In genomic region chr13:117401245-117401644, GRCm38 (mm10) we compare ENCODE assay signal across 21 mouse cellular contexts.
DNase-seq lines count a peak whose midpoint lies in the region; ATAC-seq lines count a peak whose summit lies in the region.
"Had no signal": no experiment of that assay in that cellular context is flagged by ENCODE, and none has a peak within 500 bp of the region (broad histone marks: within the 10 kb centered on the region; RNA-seq: fewer than 3 reads in every experiment).

No protein-coding gene starts in this region.

- DNase-seq in gastrocnemius, postnatal 14 days, result peak; percentile 6
- DNase-seq in gastrocnemius, adult 18-20 months (ENCODE audit: low spot score), result no peak
- no peak for DNase-seq in midbrain, embryonic 11.5 days (ENCODE audit: low spot score, missing footprints)
- peak; percentile 19 for DNase-seq in brain, adult 2 months (ENCODE audit: low read depth, low spot score)
- no peak for DNase-seq in testis, postnatal 14 days (ENCODE audit: low spot score)
- DNase-seq: adrenal gland, adult 8-10 months; cerebellum, adult 8-10 months; cerebellum, postnatal 36 days; kidney, adult 18-20 months; kidney, postnatal 4 days; liver; spleen, adult 18-20 months; thymus, postnatal 25 days had no signal

- intact Hi-C loops in gastrocnemius, postnatal 14 days (cut with DNase I; ENCODE audit: low total_unique reads), result no loop called here

- H3K9ac ChIP-seq in midbrain, embryonic 12.5 days (replicated peaks), result no peak overlapping the region
- no peak overlapping the region for H3K9ac ChIP-seq in midbrain, embryonic 11.5 days (ENCODE audit: low read length)
- no peak overlapping the region for H3K9ac ChIP-seq in limb, embryonic 13.5 days
- H3K9ac ChIP-seq: hindbrain, embryonic 13.5 days; liver, embryonic 15.5 days; neural tube, embryonic 15.5 days had no signal

- no peak overlapping the region for H3K27ac ChIP-seq in midbrain, embryonic 12.5 days (replicated peaks)
- H3K27ac ChIP-seq in midbrain, embryonic 11.5 days (ENCODE audit: low read depth, low read length), result no peak overlapping the region
- H3K27ac ChIP-seq in limb, embryonic 13.5 days, result no peak overlapping the region
- H3K27ac ChIP-seq: hindbrain, embryonic 13.5 days; liver, embryonic 15.5 days; macrophage; neural tube, embryonic 15.5 days had no signal

- 0 out of 2 replicates have a peak, but pooled peaks have one; percentile 19 for ATAC-seq in midbrain, embryonic 12.5 days (ENCODE audit: low FRiP score, low read depth)
- ATAC-seq in midbrain, embryonic 11.5 days (ENCODE audit: low FRiP score), result no peak
- peak; percentile 73; the same call in 1 of the 2 replicates for ATAC-seq in limb, embryonic 13.5 days (ENCODE audit: low FRiP score, low read depth)
- ATAC-seq: activated CD4-positive, CD25-positive, alpha-beta regulatory T cell, adult 4 months; inflammation-experienced regulatory T-cells, adult 6 months had no signal

- H3K4me1 ChIP-seq in midbrain, embryonic 12.5 days, result no peaks in the 10 kb centered on the region
- H3K4me1 ChIP-seq in midbrain, embryonic 11.5 days (ENCODE audit: control insufficient read depth, insufficient read depth, low read length), result no peaks in the 10 kb centered on the region
- no peaks in the 10 kb centered on the region for H3K4me1 ChIP-seq in limb, embryonic 13.5 days
- H3K4me1 ChIP-seq: hindbrain, embryonic 13.5 days; liver, embryonic 15.5 days; neural tube, embryonic 15.5 days had no signal

- H3K27me3 ChIP-seq in midbrain, embryonic 12.5 days, result no peaks in the 10 kb centered on the region
- H3K27me3 ChIP-seq in midbrain, embryonic 11.5 days (ENCODE audit: control insufficient read depth, insufficient read depth, low read length), result no peaks in the 10 kb centered on the region
- H3K27me3 ChIP-seq in limb, embryonic 13.5 days, result no peaks in the 10 kb centered on the region
- H3K27me3 ChIP-seq: hindbrain, embryonic 13.5 days; liver, embryonic 15.5 days; neural tube, embryonic 15.5 days had no signal

- no peaks in the 10 kb centered on the region for H3K36me3 ChIP-seq in midbrain, embryonic 12.5 days
- H3K36me3 ChIP-seq in midbrain, embryonic 11.5 days (ENCODE audit: control insufficient read depth, insufficient read depth, low read length), result no peaks in the 10 kb centered on the region
- no peaks in the 10 kb centered on the region for H3K36me3 ChIP-seq in limb, embryonic 13.5 days
- H3K36me3 ChIP-seq: hindbrain, embryonic 13.5 days; liver, embryonic 15.5 days; neural tube, embryonic 15.5 days had no signal

- no peak overlapping the region for H3K4me2 ChIP-seq in midbrain, embryonic 12.5 days (replicated peaks)
- no peak overlapping the region for H3K4me2 ChIP-seq in midbrain, embryonic 11.5 days
- H3K4me2 ChIP-seq in limb, embryonic 13.5 days (replicated peaks), result no peak overlapping the region
- H3K4me2 ChIP-seq: hindbrain, embryonic 13.5 days; liver, embryonic 15.5 days; neural tube, embryonic 15.5 days had no signal

- no peaks in the 10 kb centered on the region for H3K9me3 ChIP-seq in midbrain, embryonic 12.5 days
- no peaks in the 10 kb centered on the region for H3K9me3 ChIP-seq in midbrain, embryonic 11.5 days (ENCODE audit: control insufficient read depth, low read length)
- H3K9me3 ChIP-seq in limb, embryonic 13.5 days, result no peaks in the 10 kb centered on the region
- H3K9me3 ChIP-seq: hindbrain, embryonic 13.5 days; liver, embryonic 15.5 days; neural tube, embryonic 15.5 days had no signal

- 76% methylated on average over 4 of the region's 4 CpGs for WGBS in midbrain, embryonic 12.5 days
- WGBS in midbrain, embryonic 11.5 days, result 86% methylated on average over 4 of the region's 4 CpGs
- WGBS in limb, embryonic 13.5 days, result 66% methylated on average over 4 of the region's 4 CpGs

- H3K4me3 ChIP-seq in midbrain, embryonic 12.5 days, result no peak overlapping the region
- H3K4me3 ChIP-seq in midbrain, embryonic 11.5 days (ENCODE audit: low read depth, low read length), result no peak overlapping the region
- H3K4me3 ChIP-seq in limb, embryonic 13.5 days, result no peak overlapping the region
- H3K4me3 ChIP-seq: hindbrain, embryonic 13.5 days; liver, embryonic 15.5 days; neural tube, embryonic 15.5 days had no signal

Comparison
In these comparisons a context has a peak if more than half of its experiments do, and no peak if none do; other contexts are left out.
1. DNase-seq: peak in gastrocnemius, postnatal 14 days (single experiment) and brain, adult 2 months (single experiment); none in gastrocnemius, adult 18-20 months (single experiment), midbrain, embryonic 11.5 days (single experiment) and testis, postnatal 14 days (single experiment).